Comparison of ENCODE assay signal across 25 mouse cellular contexts in the genomic region with DNA sequence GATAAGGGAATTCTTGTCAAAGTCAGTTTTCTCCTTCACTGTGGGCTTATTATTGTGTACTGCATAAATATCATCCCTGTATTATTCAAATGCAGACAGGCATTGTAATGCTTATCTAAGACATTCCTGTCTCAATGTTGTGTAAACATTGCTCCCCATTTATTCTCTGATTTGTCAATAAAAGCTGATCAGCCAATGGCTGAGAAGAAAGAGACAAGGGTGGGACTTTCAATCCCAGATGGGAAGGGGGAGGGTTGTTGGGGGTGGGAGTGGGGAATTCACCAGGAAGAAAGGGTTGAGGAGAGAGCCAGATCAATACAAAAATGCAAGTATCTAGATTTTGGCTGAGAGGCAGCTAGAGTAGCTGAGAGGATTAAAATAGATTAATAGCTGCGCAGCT. TPM values are rescaled to one million over a fixed set of nuclear protein-coding genes. Genes with fewer than 3 reads are reported as not detected.
DNase-seq lines count a peak whose midpoint lies in the region; ATAC-seq and TF ChIP-seq lines count a peak whose summit lies in the region.
"Had no signal": no experiment of that assay in that cellular context is flagged by ENCODE, and none has a peak within 500 bp of the region (broad histone marks: within the 10 kb centered on the region; RNA-seq: fewer than 3 reads in every experiment).

No protein-coding gene starts in this region.

- WGBS in forebrain, embryonic 15.5 days, result 53% methylated on average over 1 of the region's 1 CpGs
- 48% methylated on average over 1 of the region's 1 CpGs for WGBS in forebrain, embryonic 11.5 days
- 60% methylated on average over 1 of the region's 1 CpGs for WGBS in lung, embryonic 14.5 days
- WGBS in midbrain, embryonic 14.5 days, result 45% methylated on average over 1 of the region's 1 CpGs
- 52% methylated on average over 1 of the region's 1 CpGs for WGBS in midbrain, embryonic 16.5 days
- WGBS in thymus, adult 2 months, result 89% methylated on average over 1 of the region's 1 CpGs

- H3K36me3 ChIP-seq in forebrain, embryonic 15.5 days, result no peaks in the 10 kb centered on the region
- H3K36me3 ChIP-seq in forebrain, embryonic 11.5 days (ENCODE audit: control insufficient read depth, insufficient read depth, low read length), result no peaks in the 10 kb centered on the region; the same call in 1 of the 2 replicates
- H3K36me3 ChIP-seq in lung, embryonic 14.5 days (ENCODE audit: insufficient read depth), result no peaks in the 10 kb centered on the region
- H3K36me3 ChIP-seq in midbrain, embryonic 14.5 days (ENCODE audit: control insufficient read depth, insufficient read depth, low read length), result peaks cover 21% of the 10 kb centered on the region; the same call in 1 of the 2 replicates
- peaks cover 3% of the 10 kb centered on the region; the same call in 1 of the 2 replicates for H3K36me3 ChIP-seq in midbrain, embryonic 16.5 days (ENCODE audit: control insufficient read depth, insufficient read depth, low read length)
- H3K36me3 ChIP-seq in thymus, adult 2 months (ENCODE audit: control insufficient read depth, insufficient read depth, low read length), result no peaks in the 10 kb centered on the region
- H3K36me3 ChIP-seq: embryonic facial prominence, embryonic 13.5 days; heart, embryonic 10.5 days; heart, embryonic 15.5 days; intestine, embryonic 15.5 days had no signal

- H3K27ac ChIP-seq in forebrain, embryonic 15.5 days (replicated peaks), result no peak overlapping the region
- H3K27ac ChIP-seq in forebrain, embryonic 11.5 days (ENCODE audit: low read depth, low read length), result no peak overlapping the region
- H3K27ac ChIP-seq in lung, embryonic 14.5 days (ENCODE audit: low read depth), result no peak overlapping the region
- H3K27ac ChIP-seq in midbrain, embryonic 14.5 days (replicated peaks; ENCODE audit: low read depth, low read length), result no peak overlapping the region
- H3K27ac ChIP-seq in midbrain, embryonic 16.5 days (ENCODE audit: low read length), result no peak overlapping the region
- no peak overlapping the region for H3K27ac ChIP-seq in thymus, adult 2 months (ENCODE audit: control insufficient read depth, insufficient read depth, low read length)
- H3K27ac ChIP-seq: embryonic facial prominence, embryonic 13.5 days; heart, embryonic 10.5 days; heart, embryonic 15.5 days; hindbrain, embryonic 10.5 days; hindbrain, embryonic 14.5 days; intestine, embryonic 15.5 days had no signal

- 0 out of 2 replicates have a peak, but pooled peaks have one; percentile 11 for ATAC-seq in forebrain, embryonic 15.5 days (replicated peaks)
- ATAC-seq in forebrain, embryonic 11.5 days (replicated peaks; ENCODE audit: low FRiP score), result no peak
- ATAC-seq in lung, embryonic 14.5 days (ENCODE audit: insufficient read depth), result 0 out of 2 replicates have a peak, but pooled peaks have one; percentile 19
- no peak for ATAC-seq in midbrain, embryonic 14.5 days (ENCODE audit: low FRiP score, low TSS enrichment)
- ATAC-seq in midbrain, embryonic 16.5 days, result no peak; the same call in 1 of the 2 replicates
- ATAC-seq: intestine, embryonic 15.5 days had no signal

- H3K4me1 ChIP-seq in forebrain, embryonic 15.5 days, result peaks cover 10% of the 10 kb centered on the region
- peaks cover 4% of the 10 kb centered on the region; the same call in 1 of the 2 replicates for H3K4me1 ChIP-seq in forebrain, embryonic 11.5 days (replicated peaks; ENCODE audit: control insufficient read depth, insufficient read depth, low read length)
- H3K4me1 ChIP-seq in lung, embryonic 14.5 days (ENCODE audit: insufficient read depth), result no peaks in the 10 kb centered on the region
- 0 out of 2 replicates have a peak, but pooled peaks cover 6% of the 10 kb centered on the region for H3K4me1 ChIP-seq in midbrain, embryonic 14.5 days (ENCODE audit: control insufficient read depth, insufficient read depth, low read length)
- peaks cover 5% of the 10 kb centered on the region for H3K4me1 ChIP-seq in midbrain, embryonic 16.5 days (ENCODE audit: control insufficient read depth, insufficient read depth, low read length)
- peaks cover 4% of the 10 kb centered on the region; the same call in 1 of the 2 replicates for H3K4me1 ChIP-seq in thymus, adult 2 months (replicated peaks; ENCODE audit: control insufficient read depth, insufficient read depth, low read length)

- no peak overlapping the region for H3K4me3 ChIP-seq in forebrain, embryonic 15.5 days
- H3K4me3 ChIP-seq in forebrain, embryonic 11.5 days (ENCODE audit: low read depth, low read length), result no peak overlapping the region
- H3K4me3 ChIP-seq in lung, embryonic 14.5 days (ENCODE audit: low read depth, low read length), result no peak overlapping the region
- no peak overlapping the region for H3K4me3 ChIP-seq in midbrain, embryonic 14.5 days (replicated peaks; ENCODE audit: low read depth, low read length)
- H3K4me3 ChIP-seq in midbrain, embryonic 16.5 days (ENCODE audit: low read depth, low read length), result no peak overlapping the region
- no peak overlapping the region for H3K4me3 ChIP-seq in thymus, adult 2 months (ENCODE audit: control insufficient read depth, insufficient read depth, low read length)
- H3K4me3 ChIP-seq: embryonic facial prominence, embryonic 13.5 days; heart, embryonic 10.5 days; heart, embryonic 15.5 days; hindbrain, embryonic 10.5 days; intestine, embryonic 15.5 days had no signal

- H3K9me3 ChIP-seq in forebrain, embryonic 15.5 days, result no peaks in the 10 kb centered on the region
- H3K9me3 ChIP-seq in forebrain, embryonic 11.5 days (ENCODE audit: control insufficient read depth, low read length), result no peaks in the 10 kb centered on the region
- H3K9me3 ChIP-seq in lung, embryonic 14.5 days (ENCODE audit: low read depth, low read length), result no peaks in the 10 kb centered on the region
- no peaks in the 10 kb centered on the region for H3K9me3 ChIP-seq in midbrain, embryonic 14.5 days (ENCODE audit: control insufficient read depth, low read length)
- no peaks in the 10 kb centered on the region for H3K9me3 ChIP-seq in midbrain, embryonic 16.5 days (replicated peaks; ENCODE audit: control insufficient read depth, low read length, poor library complexity, severe bottlenecking)
- H3K9me3 ChIP-seq: embryonic facial prominence, embryonic 13.5 days; heart, embryonic 10.5 days; heart, embryonic 15.5 days; hindbrain, embryonic 10.5 days; intestine, embryonic 15.5 days had no signal

- H3K27me3 ChIP-seq in forebrain, embryonic 15.5 days, result peaks cover 4% of the 10 kb centered on the region
- peaks cover 25% of the 10 kb centered on the region for H3K27me3 ChIP-seq in forebrain, embryonic 11.5 days (ENCODE audit: control insufficient read depth, insufficient read depth, low read length)
- peaks cover 30% of the 10 kb centered on the region for H3K27me3 ChIP-seq in lung, embryonic 14.5 days (ENCODE audit: insufficient read depth, low read length)
- H3K27me3 ChIP-seq in midbrain, embryonic 14.5 days (ENCODE audit: control insufficient read depth, insufficient read depth, low read length), result peaks cover 22% of the 10 kb centered on the region
- peaks cover 23% of the 10 kb centered on the region for H3K27me3 ChIP-seq in midbrain, embryonic 16.5 days (ENCODE audit: control insufficient read depth, insufficient read depth, low read depth, low read length)
- no peaks in the 10 kb centered on the region; the same call in 1 of the 2 replicates for H3K27me3 ChIP-seq in thymus, adult 2 months (ENCODE audit: control insufficient read depth, insufficient read depth, low read length)

- no peak for DNase-seq in forebrain, embryonic 11.5 days (ENCODE audit: low spot score)
- DNase-seq in lung, embryonic 14.5 days, result no peak
- no peak for DNase-seq in lung, postnatal 10 days
- peak; percentile 38 for DNase-seq in midbrain, embryonic 14.5 days
- no peak for DNase-seq in thymus, adult 2 months
- no peak for DNase-seq in heart, postnatal 4 days
- DNase-seq: adrenal gland, postnatal 14 days; cerebellum, adult 18-20 months; cerebellum, adult 9-11 months; cerebellum, postnatal 36 days; gastrocnemius, postnatal 10 days; heart, adult 18-20 months; heart, postnatal 14 days had no signal

- no peak overlapping the region for H3K9ac ChIP-seq in forebrain, embryonic 15.5 days (replicated peaks)
- no peak overlapping the region for H3K9ac ChIP-seq in forebrain, embryonic 11.5 days (ENCODE audit: low read length)
- no peak overlapping the region for H3K9ac ChIP-seq in lung, embryonic 14.5 days
- no peak overlapping the region for H3K9ac ChIP-seq in midbrain, embryonic 14.5 days (replicated peaks; ENCODE audit: low read length)
- no peak overlapping the region for H3K9ac ChIP-seq in midbrain, embryonic 16.5 days (ENCODE audit: low read depth, low read length)
- H3K9ac ChIP-seq: embryonic facial prominence, embryonic 13.5 days; heart, embryonic 15.5 days; intestine, embryonic 15.5 days had no signal

- no peak overlapping the region for H3K4me2 ChIP-seq in forebrain, embryonic 15.5 days (replicated peaks)
- H3K4me2 ChIP-seq in forebrain, embryonic 11.5 days (ENCODE audit: low read depth, low read length, severe bottlenecking), result no peak overlapping the region
- no peak overlapping the region for H3K4me2 ChIP-seq in lung, embryonic 14.5 days
- H3K4me2 ChIP-seq in midbrain, embryonic 14.5 days (ENCODE audit: low read length), result no peak overlapping the region
- no peak overlapping the region for H3K4me2 ChIP-seq in midbrain, embryonic 16.5 days (ENCODE audit: low read length)
- H3K4me2 ChIP-seq: heart, embryonic 15.5 days; hindbrain, embryonic 14.5 days; intestine, embryonic 15.5 days had no signal

- no peak for TF ChIP-seq CTCF in lung, embryonic 14.5 days (IDR thresholded peaks at IDR 0.05; ENCODE audit: low read depth)
- no peak for TF ChIP-seq CTCF in thymus, adult 2 months (IDR thresholded peaks at IDR 0.05; ENCODE audit: borderline replicate concordance, control insufficient read depth, extremely low read depth, insufficient read depth, low read length, poor library complexity)

- TF ChIP-seq POLR2A in thymus, adult 2 months (IDR thresholded peaks at IDR 0.05; ENCODE audit: control insufficient read depth, extremely low read depth, insufficient read depth, low read length, poor library complexity), result no peak

RNA-seq across cellular contexts. Expression of a gene that starts 9.0 kb away (rescaled TPM):
- 88.7 and 95.4 TPM in 2 replicates for polyA plus RNA-seq in forebrain, embryonic 15.5 days (2015; fragmentation: Nextera tagmentation; extraction: Ambion mirVana)
- polyA plus RNA-seq in forebrain, embryonic 11.5 days (2014; fragmentation: Nextera tagmentation; extraction: Ambion mirVana), result 122 and 132 TPM in 2 replicates
- polyA plus RNA-seq in lung, embryonic 14.5 days (2014; fragmentation: Nextera tagmentation; extraction: Ambion mirVana), result 70.6 and 76.1 TPM in 2 replicates
- polyA plus RNA-seq in midbrain, embryonic 14.5 days (2014; fragmentation: Nextera tagmentation; extraction: Ambion mirVana), result 76.4 and 85.7 TPM in 2 replicates
- polyA plus RNA-seq in midbrain, embryonic 16.5 days (2015; fragmentation: Nextera tagmentation; extraction: Ambion mirVana), result 74.0 and 74.1 TPM in 2 replicates
- 108 and 135 TPM in 2 replicates for polyA plus RNA-seq in thymus, adult 2 months (2012; rRNA removed)
- 10 to 100 TPM; 23.4 to 26.0 TPM for total RNA-seq in heart, postnatal 4 days (2021)

RNA-seq across cellular contexts. Expression of a gene that starts 11.0 kb away (rescaled TPM):
- polyA plus RNA-seq in forebrain, embryonic 15.5 days (2015; fragmentation: Nextera tagmentation; extraction: Ambion mirVana), result 18.8 and 19.7 TPM in 2 replicates
- polyA plus RNA-seq in forebrain, embryonic 11.5 days (2014; fragmentation: Nextera tagmentation; extraction: Ambion mirVana), result 12.3 and 13.7 TPM in 2 replicates
- 9.3 and 9.7 TPM in 2 replicates for polyA plus RNA-seq in lung, embryonic 14.5 days (2014; fragmentation: Nextera tagmentation; extraction: Ambion mirVana)
- 11.1 TPM in 2 replicates for polyA plus RNA-seq in midbrain, embryonic 14.5 days (2014; fragmentation: Nextera tagmentation; extraction: Ambion mirVana)
- 11.1 and 11.7 TPM in 2 replicates for polyA plus RNA-seq in midbrain, embryonic 16.5 days (2015; fragmentation: Nextera tagmentation; extraction: Ambion mirVana)
- 45.6 and 52.5 TPM in 2 replicates for polyA plus RNA-seq in thymus, adult 2 months (2012; rRNA removed)
- total RNA-seq in heart, postnatal 4 days (2021), result 10 to 100 TPM; 76.5 to 78.4 TPM

RNA-seq across cellular contexts. Expression of a gene that starts 17.8 kb away (rescaled TPM):
- 36.4 and 37.9 TPM in 2 replicates for polyA plus RNA-seq in forebrain, embryonic 15.5 days (2015; fragmentation: Nextera tagmentation; extraction: Ambion mirVana)
- 92.2 and 93.0 TPM in 2 replicates for polyA plus RNA-seq in forebrain, embryonic 11.5 days (2014; fragmentation: Nextera tagmentation; extraction: Ambion mirVana)
- polyA plus RNA-seq in lung, embryonic 14.5 days (2014; fragmentation: Nextera tagmentation; extraction: Ambion mirVana), result 54.6 and 59.6 TPM in 2 replicates
- polyA plus RNA-seq in midbrain, embryonic 14.5 days (2014; fragmentation: Nextera tagmentation; extraction: Ambion mirVana), result 16.4 and 31.5 TPM in 2 replicates
- polyA plus RNA-seq in midbrain, embryonic 16.5 days (2015; fragmentation: Nextera tagmentation; extraction: Ambion mirVana), result 16.2 and 18.5 TPM in 2 replicates
- 121 and 150 TPM in 2 replicates for polyA plus RNA-seq in thymus, adult 2 months (2012; rRNA removed)
- 10 to 100 TPM; 23.5 to 34.1 TPM for total RNA-seq in heart, postnatal 4 days (2021)

RNA-seq across cellular contexts. Expression of a gene that starts 18.2 kb away (rescaled TPM):
- 13.0 and 13.2 TPM in 2 replicates for polyA plus RNA-seq in forebrain, embryonic 15.5 days (2015; fragmentation: Nextera tagmentation; extraction: Ambion mirVana)
- 9.3 and 10.3 TPM in 2 replicates for polyA plus RNA-seq in forebrain, embryonic 11.5 days (2014; fragmentation: Nextera tagmentation; extraction: Ambion mirVana)
- 4.4 and 5.7 TPM in 2 replicates for polyA plus RNA-seq in lung, embryonic 14.5 days (2014; fragmentation: Nextera tagmentation; extraction: Ambion mirVana)
- 11.3 and 14.1 TPM in 2 replicates for polyA plus RNA-seq in midbrain, embryonic 14.5 days (2014; fragmentation: Nextera tagmentation; extraction: Ambion mirVana)
- 9.5 and 11.2 TPM in 2 replicates for polyA plus RNA-seq in midbrain, embryonic 16.5 days (2015; fragmentation: Nextera tagmentation; extraction: Ambion mirVana)
- 8.3 and 8.7 TPM in 2 replicates for polyA plus RNA-seq in thymus, adult 2 months (2012; rRNA removed)
- total RNA-seq in heart, postnatal 4 days (2021), result 1 to 10 TPM; 6.3 to 7.2 TPM

RNA-seq across cellular contexts. Expression of a gene that starts 35.6 kb away (rescaled TPM):
- not detected in 2 replicates for polyA plus RNA-seq in forebrain, embryonic 15.5 days (2015; fragmentation: Nextera tagmentation; extraction: Ambion mirVana)
- not detected in 2 replicates for polyA plus RNA-seq in forebrain, embryonic 11.5 days (2014; fragmentation: Nextera tagmentation; extraction: Ambion mirVana)
- polyA plus RNA-seq in lung, embryonic 14.5 days (2014; fragmentation: Nextera tagmentation; extraction: Ambion mirVana), result not detected in 2 replicates
- polyA plus RNA-seq in midbrain, embryonic 14.5 days (2014; fragmentation: Nextera tagmentation; extraction: Ambion mirVana), result not detected in 2 replicates
- polyA plus RNA-seq in midbrain, embryonic 16.5 days (2015; fragmentation: Nextera tagmentation; extraction: Ambion mirVana), result not detected in 2 replicates
- not detected in 2 replicates for polyA plus RNA-seq in thymus, adult 2 months (2012; rRNA removed)
- not detected for total RNA-seq in heart, postnatal 4 days (2021)
- total RNA-seq: adrenal gland, postnatal 14 days; ES-E14; gastrocnemius, postnatal 10 days; gastrocnemius, postnatal 4 days; heart, adult 18-20 months; heart, postnatal 14 days had no signal
- polyA plus RNA-seq: C2C12; embryonic facial prominence, embryonic 13.5 days; frontal cortex, adult 2 months; heart, embryonic 10.5 days; heart, embryonic 15.5 days; hindbrain, embryonic 10.5 days; hindbrain, embryonic 14.5 days; intestine, embryonic 15.5 days had no signal

Comparison
In these comparisons a context has a peak if more than half of its experiments do, and no peak if none do; other contexts are left out.
1. ATAC-seq: peak in forebrain, embryonic 15.5 days (single experiment) and lung, embryonic 14.5 days (single experiment); none in forebrain, embryonic 11.5 days (single experiment), midbrain, embryonic 14.5 days (single experiment) and midbrain, embryonic 16.5 days (single experiment).